Mouse (Mus musculus): ENCODE results near the gene Tnks1bp1.

Gene Tnks1bp1

GRCm38 (mm10) chr2:85091325-85091724 lies 43.5 kb downstream of the Tnks1bp1 start:
- DNase-seq (ENCODE audit: low spot score in 2 of 2), result no peak

- peak in 1 of 2 experiments; percentile 20 for DNase-seq (ENCODE audit: low spot score in 2 of 2)
These were observed 45.6 kb downstream of the Tnks1bp1 start for GRCm38 (mm10) chr2:85093376-85093775.

- DNase-seq (ENCODE audit: low spot score in 2 of 2), result no peak
These were observed 48.1 kb downstream of the Tnks1bp1 start for GRCm38 (mm10) chr2:85095906-85096305.

GRCm38 (mm10) chr2:85098014-85098413 lies 50.2 kb downstream of the Tnks1bp1 start:
- DNase-seq (ENCODE audit: low spot score in 2 of 2), result no peak

- DNase-seq (ENCODE audit: low spot score in 2 of 2), result peak; percentile 74 to 76
These were observed 51.1 kb downstream of the Tnks1bp1 start for GRCm38 (mm10) chr2:85098824-85099511.

- no peak for DNase-seq (ENCODE audit: low spot score in 2 of 2)
These were observed 55.4 kb downstream of the Tnks1bp1 start for GRCm38 (mm10) chr2:85103201-85103600.

- no peak for DNase-seq (ENCODE audit: low spot score in 2 of 2)
These were observed 57.7 kb downstream of the Tnks1bp1 start for GRCm38 (mm10) chr2:85105426-85106013.

- DNase-seq (ENCODE audit: low spot score in 2 of 2), result no peak
These were observed 58.4 kb downstream of the Tnks1bp1 start for GRCm38 (mm10) chr2:85106068-85106790.

- peak in 1 of 2 experiments; percentile 51 for DNase-seq (ENCODE audit: low spot score in 2 of 2)
These were observed 59.1 kb downstream of the Tnks1bp1 start for GRCm38 (mm10) chr2:85106941-85107340.

- DNase-seq (ENCODE audit: low spot score in 2 of 2), result no peak
These were observed 62.6 kb downstream of the Tnks1bp1 start for GRCm38 (mm10) chr2:85110288-85110875.
